Mouse (Mus musculus): Measurements from ENCODE around the gene Gsap. TPM values are rescaled to one million over a fixed set of nuclear protein-coding genes. Genes with fewer than 3 reads are reported as not detected.

The Gsap gene
- polyA plus RNA-seq, 1 experiment from 2014 or later, result 2.5 TPM

GRCm38 (mm10) chr5:21254731-21255525 is 68.9 kb downstream of the Gsap start:
- H3K9me3 ChIP-seq (ENCODE audit: low read length), result no peaks in the 10 kb centered on the region
- no peak overlapping the region for H3K4me3 ChIP-seq (ENCODE audit: low read length)
- H3K4me1 ChIP-seq (ENCODE audit: insufficient read depth, low read length), result no peaks in the 10 kb centered on the region
- H3K27me3 ChIP-seq (ENCODE audit: insufficient read depth, low read length), result no peaks in the 10 kb centered on the region
- WGBS, result 89% methylated on average over 12 of the region's 12 CpGs
- ATAC-seq (ENCODE audit: low FRiP score, low TSS enrichment), result no peak
- H3K9ac ChIP-seq (replicated peaks; ENCODE audit: low read length), result no peak overlapping the region
- no peak overlapping the region for H3K4me2 ChIP-seq (replicated peaks; ENCODE audit: low read depth, low read length)
- no peaks in the 10 kb centered on the region for H3K36me3 ChIP-seq (ENCODE audit: insufficient read depth, low read length)
- H3K27ac ChIP-seq (ENCODE audit: low read length), result no peak overlapping the region

DNA sequence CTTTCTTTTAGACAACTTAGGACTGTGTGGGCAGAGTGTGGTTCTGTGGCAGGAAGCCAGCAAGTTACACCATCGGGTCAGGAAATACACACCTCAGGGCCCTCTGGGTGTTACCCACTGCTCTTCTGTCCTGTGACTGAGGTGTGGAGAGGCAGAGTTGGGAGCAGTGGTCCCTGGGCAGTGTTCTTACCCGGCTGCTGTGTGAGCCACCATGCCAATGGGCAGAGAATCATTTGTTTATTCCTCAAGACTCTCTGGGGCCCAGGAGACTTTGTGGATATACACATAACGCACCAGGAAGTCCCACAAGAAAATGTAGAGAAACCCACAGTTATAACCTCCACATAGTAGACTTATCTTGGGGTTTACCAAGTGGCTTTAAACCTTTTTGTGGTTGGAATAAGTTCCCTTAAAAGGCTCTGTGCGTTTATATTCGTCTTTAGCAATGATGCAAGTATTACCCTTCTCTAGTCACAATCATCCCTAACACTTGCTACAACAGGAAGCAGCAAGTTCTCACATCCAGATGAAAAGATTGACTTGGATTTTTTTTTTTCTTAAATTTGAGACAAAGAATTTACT is 69.6 kb downstream of the Gsap start:
- no peak for ATAC-seq (ENCODE audit: low FRiP score, low TSS enrichment)
- Histone ChIP-seq H3K36me3 (ENCODE audit: insufficient read depth, low read length) (no peaks in the 10 kb centered on the region), H3K27ac (ENCODE audit: low read length) (no peak overlapping the region), H3K27me3 (ENCODE audit: insufficient read depth, low read length) (no peaks in the 10 kb centered on the region), H3K4me2 (replicated peaks; ENCODE audit: low read depth, low read length) (no peak overlapping the region), H3K4me3 (ENCODE audit: low read length) (no peak overlapping the region), H3K9me3 (ENCODE audit: low read length) (no peaks in the 10 kb centered on the region), H3K9ac (replicated peaks; ENCODE audit: low read length) (no peak overlapping the region), H3K4me1 (ENCODE audit: insufficient read depth, low read length) (no peaks in the 10 kb centered on the region)
- 83% methylated on average over 5 of the region's 5 CpGs for WGBS

- WGBS, result 45% methylated on average over 4 of the region's 4 CpGs
- Histone ChIP-seq H3K4me2 (replicated peaks; ENCODE audit: low read depth, low read length) (no peak overlapping the region), H3K9ac (replicated peaks; ENCODE audit: low read length) (no peak overlapping the region), H3K4me3 (ENCODE audit: low read length) (no peak overlapping the region), H3K36me3 (ENCODE audit: insufficient read depth, low read length) (no peaks in the 10 kb centered on the region), H3K4me1 (ENCODE audit: insufficient read depth, low read length) (no peaks in the 10 kb centered on the region), H3K27me3 (ENCODE audit: insufficient read depth, low read length) (no peaks in the 10 kb centered on the region), H3K9me3 (ENCODE audit: low read length) (no peaks in the 10 kb centered on the region), H3K27ac (ENCODE audit: low read length) (no peak overlapping the region)
- ATAC-seq (ENCODE audit: low FRiP score, low TSS enrichment), result no peak
Observed at GRCm38 (mm10) chr5:21257126-21257525, 71.1 kb downstream of the Gsap start.

DNA sequence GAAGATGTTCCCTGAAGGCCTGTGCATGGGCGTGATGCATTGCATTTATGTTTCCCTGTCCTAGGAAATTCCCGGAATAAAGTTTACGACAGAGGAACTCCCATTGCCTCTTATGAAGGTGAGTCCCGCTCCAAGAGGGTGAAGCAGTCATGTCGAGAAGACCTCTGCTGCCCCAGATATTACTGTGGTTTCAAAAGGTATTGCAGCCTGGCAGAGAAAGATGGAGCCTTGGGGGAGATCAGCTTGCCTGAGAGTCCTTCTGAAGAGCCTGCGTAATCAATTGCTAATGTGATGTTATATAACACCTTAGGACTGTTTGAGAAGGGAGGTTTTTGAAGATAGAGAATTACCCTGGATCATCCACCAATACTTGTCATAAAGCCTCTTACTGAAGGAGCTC is 71.8 kb downstream of the Gsap start:
- Histone ChIP-seq H3K27me3 (ENCODE audit: insufficient read depth, low read length) (no peaks in the 10 kb centered on the region), H3K4me3 (ENCODE audit: low read length) (no peak overlapping the region), H3K9me3 (ENCODE audit: low read length) (no peaks in the 10 kb centered on the region), H3K9ac (replicated peaks; ENCODE audit: low read length) (no peak overlapping the region), H3K27ac (ENCODE audit: low read length) (no peak overlapping the region), H3K4me1 (ENCODE audit: insufficient read depth, low read length) (no peaks in the 10 kb centered on the region), H3K36me3 (ENCODE audit: insufficient read depth, low read length) (no peaks in the 10 kb centered on the region), H3K4me2 (replicated peaks; ENCODE audit: low read depth, low read length) (no peak overlapping the region)
- WGBS, result 71% methylated on average over 6 of the region's 6 CpGs
- ATAC-seq (ENCODE audit: low FRiP score, low TSS enrichment), result no peak

DNA sequence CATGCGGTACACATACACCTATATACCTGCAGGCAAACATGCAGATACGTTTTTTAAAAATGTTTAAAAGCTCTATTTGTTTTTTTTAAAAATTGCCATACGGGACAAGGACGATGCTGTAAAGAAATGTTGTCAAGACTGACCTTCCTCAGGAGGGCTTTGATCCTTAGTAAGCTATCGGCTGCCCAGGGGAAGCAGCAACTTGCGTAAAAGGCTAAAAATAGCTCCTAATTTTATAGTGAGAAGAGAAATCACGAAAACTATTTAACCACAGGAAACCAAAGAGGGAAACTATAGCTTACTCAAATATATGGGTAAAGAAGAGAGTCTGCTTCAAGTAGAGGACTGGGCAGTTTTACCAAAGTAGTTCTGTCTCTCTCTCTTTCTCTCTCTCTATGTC is 74.7 kb downstream of the Gsap start:
- ATAC-seq (ENCODE audit: low FRiP score, low TSS enrichment), result no peak
- no peak overlapping the region for H3K27ac ChIP-seq (ENCODE audit: low read length)
- no peaks in the 10 kb centered on the region for H3K4me1 ChIP-seq (ENCODE audit: insufficient read depth, low read length)
- WGBS, result 60% methylated on average over 7 of the region's 7 CpGs
- no peaks in the 10 kb centered on the region for H3K36me3 ChIP-seq (ENCODE audit: insufficient read depth, low read length)
- no peaks in the 10 kb centered on the region for H3K27me3 ChIP-seq (ENCODE audit: insufficient read depth, low read length)
- H3K9me3 ChIP-seq (ENCODE audit: low read length), result no peaks in the 10 kb centered on the region
- no peak overlapping the region for H3K4me3 ChIP-seq (ENCODE audit: low read length)
- no peak overlapping the region for H3K4me2 ChIP-seq (replicated peaks; ENCODE audit: low read depth, low read length)
- H3K9ac ChIP-seq (replicated peaks; ENCODE audit: low read length), result no peak overlapping the region

GRCm38 (mm10) chr5:21261202-21261844 is 75.3 kb downstream of the Gsap start:
- Histone ChIP-seq H3K27ac (ENCODE audit: low read length) (no peak overlapping the region), H3K27me3 (ENCODE audit: insufficient read depth, low read length) (no peaks in the 10 kb centered on the region), H3K4me1 (ENCODE audit: insufficient read depth, low read length) (no peaks in the 10 kb centered on the region), H3K9me3 (ENCODE audit: low read length) (no peaks in the 10 kb centered on the region), H3K9ac (replicated peaks; ENCODE audit: low read length) (no peak overlapping the region), H3K4me2 (replicated peaks; ENCODE audit: low read depth, low read length) (no peak overlapping the region), H3K36me3 (ENCODE audit: insufficient read depth, low read length) (no peaks in the 10 kb centered on the region), H3K4me3 (ENCODE audit: low read length) (no peak overlapping the region)
- no peak for ATAC-seq (ENCODE audit: low FRiP score, low TSS enrichment)
- 46% methylated on average over 6 of the region's 6 CpGs for WGBS

DNA sequence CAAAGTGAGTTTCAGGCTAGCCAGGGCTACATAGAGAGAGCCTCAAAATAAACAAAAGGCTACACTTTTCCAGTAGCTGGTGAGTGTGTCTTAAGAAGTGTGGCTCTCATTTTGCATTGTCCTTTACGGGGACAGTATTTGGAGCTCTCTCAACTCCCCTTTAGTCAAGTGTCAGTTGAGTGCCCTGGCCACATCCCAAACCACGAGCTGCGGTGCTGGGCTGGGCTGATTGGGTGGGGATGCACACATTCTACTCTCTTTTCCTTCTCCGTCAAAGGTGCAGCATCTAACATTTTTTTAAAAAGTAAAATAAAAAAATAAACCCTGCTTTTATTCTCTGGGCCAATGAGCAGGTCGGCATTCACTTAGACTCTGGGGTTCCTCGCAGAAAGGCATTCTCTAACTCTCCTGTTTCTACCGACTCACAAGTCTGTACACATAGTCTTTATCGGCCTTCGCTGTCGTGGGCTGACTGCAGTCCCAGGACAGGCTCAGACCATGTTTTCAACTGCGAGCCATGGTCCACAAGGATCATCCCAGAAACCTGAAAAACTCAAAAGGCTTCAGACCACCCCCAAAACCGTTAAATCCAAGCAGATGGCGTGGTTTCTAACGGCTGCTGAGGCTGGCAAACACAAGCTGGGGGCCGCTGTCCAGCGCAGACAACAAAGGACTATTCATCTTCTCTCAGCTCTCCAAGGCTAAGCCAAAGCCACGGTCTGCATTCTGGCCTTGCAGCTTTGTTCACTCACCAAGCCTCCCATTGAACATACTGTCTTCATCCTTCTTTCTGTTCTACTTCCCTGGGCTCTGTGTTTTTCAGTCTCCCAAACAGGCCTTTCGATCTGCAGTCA is 77.4 kb downstream of the Gsap start:
- H3K27me3 ChIP-seq (ENCODE audit: insufficient read depth, low read length), result no peaks in the 10 kb centered on the region
- no peak overlapping the region for H3K4me3 ChIP-seq (ENCODE audit: low read length)
- no peaks in the 10 kb centered on the region for H3K4me1 ChIP-seq (ENCODE audit: insufficient read depth, low read length)
- no peaks in the 10 kb centered on the region for H3K36me3 ChIP-seq (ENCODE audit: insufficient read depth, low read length)
- H3K4me2 ChIP-seq (replicated peaks; ENCODE audit: low read depth, low read length), result no peak overlapping the region
- no peak overlapping the region for H3K27ac ChIP-seq (ENCODE audit: low read length)
- H3K9ac ChIP-seq (replicated peaks; ENCODE audit: low read length), result no peak overlapping the region
- 62% methylated on average over 18 of the region's 18 CpGs for WGBS
- H3K9me3 ChIP-seq (ENCODE audit: low read length), result no peaks in the 10 kb centered on the region
- no peak for ATAC-seq (ENCODE audit: low FRiP score, low TSS enrichment)

DNA sequence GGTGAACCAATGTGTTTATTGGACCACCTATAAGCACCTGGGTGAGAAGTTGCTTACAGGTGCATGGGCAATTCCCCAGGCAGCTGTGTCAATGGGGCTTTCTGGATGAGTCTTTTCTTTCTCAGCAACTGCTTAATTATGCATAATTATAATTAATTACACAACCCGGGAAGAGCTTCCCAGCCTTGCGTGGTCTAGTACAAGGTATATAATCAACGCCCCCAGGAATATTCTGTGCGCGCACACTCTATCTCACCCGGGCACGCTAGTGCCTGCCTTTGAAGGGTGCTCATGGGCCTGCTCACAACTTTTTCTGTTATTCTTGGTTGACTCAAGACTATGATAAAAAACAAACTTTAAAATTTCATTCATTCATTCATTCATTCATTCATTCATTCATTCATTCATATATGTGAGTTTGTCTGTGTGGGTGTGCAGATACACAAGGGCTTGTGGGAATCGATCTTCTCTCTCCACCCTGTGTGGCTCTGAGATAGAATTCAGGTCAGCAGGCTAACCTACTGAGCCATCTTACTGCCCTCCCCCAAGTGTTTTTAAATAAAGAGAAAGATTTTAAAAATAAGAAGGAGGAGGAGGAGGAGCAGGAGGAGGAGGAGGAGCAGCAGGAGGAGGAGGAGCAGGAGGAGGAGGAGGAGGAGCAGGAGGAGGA is 78.4 kb downstream of the Gsap start:
- H3K9me3 ChIP-seq (ENCODE audit: low read length), result no peaks in the 10 kb centered on the region
- no peak overlapping the region for H3K9ac ChIP-seq (replicated peaks; ENCODE audit: low read length)
- 93% methylated on average over 8 of the region's 8 CpGs for WGBS
- no peaks in the 10 kb centered on the region for H3K36me3 ChIP-seq (ENCODE audit: insufficient read depth, low read length)
- H3K27me3 ChIP-seq (ENCODE audit: insufficient read depth, low read length), result no peaks in the 10 kb centered on the region
- no peaks in the 10 kb centered on the region for H3K4me1 ChIP-seq (ENCODE audit: insufficient read depth, low read length)
- no peak overlapping the region for H3K27ac ChIP-seq (ENCODE audit: low read length)
- no peak overlapping the region for H3K4me2 ChIP-seq (replicated peaks; ENCODE audit: low read depth, low read length)
- ATAC-seq (ENCODE audit: low FRiP score, low TSS enrichment), result no peak
- H3K4me3 ChIP-seq (ENCODE audit: low read length), result no peak overlapping the region

- no peaks in the 10 kb centered on the region for H3K36me3 ChIP-seq (ENCODE audit: insufficient read depth, low read length)
- WGBS, result 26% methylated on average over 4 of the region's 4 CpGs
- H3K4me3 ChIP-seq (ENCODE audit: low read length), result no peak overlapping the region
- H3K4me2 ChIP-seq (replicated peaks; ENCODE audit: low read depth, low read length), result no peak overlapping the region
- H3K4me1 ChIP-seq (ENCODE audit: insufficient read depth, low read length), result no peaks in the 10 kb centered on the region
- H3K9me3 ChIP-seq (ENCODE audit: low read length), result no peaks in the 10 kb centered on the region
- H3K9ac ChIP-seq (replicated peaks; ENCODE audit: low read length), result no peak overlapping the region
- H3K27me3 ChIP-seq (ENCODE audit: insufficient read depth, low read length), result no peaks in the 10 kb centered on the region
- no peak overlapping the region for H3K27ac ChIP-seq (ENCODE audit: low read length)
- peak; percentile 24; the same call in 1 of the 2 replicates for ATAC-seq (ENCODE audit: low FRiP score, low TSS enrichment)
Observed at GRCm38 (mm10) chr5:21265049-21265448, 79.0 kb downstream of the Gsap start.
